Mouse (Mus musculus) 3134 (cell line): ENCODE data around the gene D7Ertd443e.
A peak's percentile ranks its signal among the peaks of the same experiment; 100 is the strongest.

Experiments
- DNase-seq: peaks from one replicate; pipeline ENCODE4 v3.0.0-alpha.2; 2011; ENCODE audit warnings: low spot score; ENCODE audit not compliant: insufficient read length; ENCODE audit errors: extremely low read depth

The D7Ertd443e gene

GRCm38 (mm10) chr7:134385561-134385960 lies at the start of gene D7Ertd443e:
Gene D7Ertd443e, minus strand, starts transcription at chr7:134385661.
- DNase-seq = no peak

- DNase-seq = no peak
Measured at GRCm38 (mm10) chr7:134431681-134432080, 46.2 kb upstream of the D7Ertd443e start.

- no peak for DNase-seq
Measured at GRCm38 (mm10) chr7:134428676-134429075, 43.2 kb upstream of the D7Ertd443e start.

GRCm38 (mm10) chr7:134415014-134415413 lies 29.6 kb upstream of the D7Ertd443e start:
- no peak for DNase-seq

GRCm38 (mm10) chr7:134414005-134414690 lies 28.7 kb upstream of the D7Ertd443e start:
- DNase-seq = peak; percentile 4

GRCm38 (mm10) chr7:134408641-134409040 lies 23.2 kb upstream of the D7Ertd443e start:
- DNase-seq = no peak

GRCm38 (mm10) chr7:134400746-134401145 lies 15.3 kb upstream of the D7Ertd443e start:
- no peak for DNase-seq

GRCm38 (mm10) chr7:134396769-134397168 lies 11.3 kb upstream of the D7Ertd443e start:
- no peak for DNase-seq

GRCm38 (mm10) chr7:134382791-134383190 lies 2.7 kb downstream of the D7Ertd443e start:
- no peak for DNase-seq

GRCm38 (mm10) chr7:134381407-134381861 lies 4.0 kb downstream of the D7Ertd443e start:
- DNase-seq = peak; percentile 21

- peak; percentile 1 for DNase-seq
Measured at GRCm38 (mm10) chr7:134378273-134378672, 7.2 kb downstream of the D7Ertd443e start.

GRCm38 (mm10) chr7:134376786-134377185 lies 8.7 kb downstream of the D7Ertd443e start:
- DNase-seq = no peak

- no peak for DNase-seq
Measured at GRCm38 (mm10) chr7:134372276-134372675, 13.2 kb downstream of the D7Ertd443e start.

GRCm38 (mm10) chr7:134369241-134369640 lies 16.2 kb downstream of the D7Ertd443e start:
- DNase-seq = no peak

GRCm38 (mm10) chr7:134362257-134362870 lies 23.1 kb downstream of the D7Ertd443e start:
- no peak for DNase-seq

- peak; percentile 11 for DNase-seq
Measured at GRCm38 (mm10) chr7:134348825-134349224, 36.6 kb downstream of the D7Ertd443e start.

- DNase-seq = no peak
Measured at GRCm38 (mm10) chr7:134342202-134342601, 43.3 kb downstream of the D7Ertd443e start.

- DNase-seq = no peak
Measured at GRCm38 (mm10) chr7:134335951-134336350, 49.5 kb downstream of the D7Ertd443e start.

GRCm38 (mm10) chr7:134320979-134321378 lies 64.5 kb downstream of the D7Ertd443e start:
- no peak for DNase-seq

- no peak for DNase-seq
Measured at GRCm38 (mm10) chr7:134302084-134302483, 83.4 kb downstream of the D7Ertd443e start.

GRCm38 (mm10) chr7:134301285-134301684 lies 84.2 kb downstream of the D7Ertd443e start:
- DNase-seq = no peak

GRCm38 (mm10) chr7:134292750-134293149 lies 92.7 kb downstream of the D7Ertd443e start:
- no peak for DNase-seq
